Mouse (Mus musculus) lung, postnatal 0 days (tissue): Measurements from ENCODE around the gene Rarg. TPM values are rescaled to one million over a fixed set of nuclear protein-coding genes. Genes with fewer than 3 reads are reported as not detected.

Source experiments
- ATAC-seq: fragments of 200-750 bp; cut with Nextera tagmentation; 2 replicates; pipeline ENCODE4 v1.8.0; 2017; ENCODE audit warnings: moderate library complexity
- DNase-seq: peaks from one replicate; pipeline ENCODE4 v3.0.0-alpha.2; 2016; ENCODE audit warnings: low spot score
- H3K27ac ChIP-seq: fragments of 300-500 bp; sonication (generic); 2 replicates; pipeline ENCODE4 v1.5.1; 2014; ENCODE audit warnings: antibody characterized with exemption, mild to moderate bottlenecking, low read length, mixed read lengths
- H3K27me3 ChIP-seq: fragments of 300-500 bp; sonication (generic); replicated peaks from 2 replicates; pipeline ENCODE4 v1.6.1; 2014; ENCODE audit warnings: low read length, mixed read lengths; ENCODE audit not compliant: insufficient read depth
- H3K36me3 ChIP-seq: fragments of 300-500 bp; sonication (generic); 2 replicates; pipeline ENCODE4 v1.6.1; 2014; ENCODE audit warnings: low read length, mixed read lengths; ENCODE audit not compliant: insufficient read depth
- H3K4me1 ChIP-seq: fragments of 300-500 bp; sonication (generic); 2 replicates; pipeline ENCODE4 v1.6.1; 2014; ENCODE audit warnings: antibody characterized with exemption, low read depth, low read length, mixed read lengths; ENCODE audit not compliant: insufficient read depth
- H3K4me2 ChIP-seq: fragments of 300-500 bp; sonication (generic); replicated peaks from 2 replicates; pipeline ENCODE4 v1.6.1; 2014; ENCODE audit warnings: low read depth, mild to moderate bottlenecking, low read length, moderate library complexity, mixed read lengths
- H3K4me3 ChIP-seq: fragments of 300-500 bp; sonication (generic); 2 replicates; pipeline ENCODE4 v1.5.1; 2014; ENCODE audit warnings: low read depth, low read length
- H3K9ac ChIP-seq: fragments of 300-500 bp; sonication (generic); replicated peaks from 2 replicates; pipeline ENCODE4 v1.6.1; 2014; ENCODE audit warnings: low read depth, mild to moderate bottlenecking
- H3K9me3 ChIP-seq: fragments of 300-500 bp; sonication (generic); 2 replicates; pipeline ENCODE4 v1.6.1; 2016; ENCODE audit warnings: low read length, mixed read lengths
- CTCF ChIP-seq: IDR thresholded peaks from 2 replicates; pipeline ENCODE4 v1.5.1; 2016; ENCODE audit warnings: antibody characterized with exemption, mild to moderate bottlenecking
- EP300 ChIP-seq: IDR thresholded peaks from 2 replicates; pipeline ENCODE4 v1.6.1; 2016; ENCODE audit warnings: antibody characterized with exemption, mild to moderate bottlenecking, control low read depth
- WGBS: fragments of 180-500 bp; shearing (Covaris S2); extraction: QIAGEN DNeasy Blood & Tissue Kit; methylation state at CpG from one replicate; pipeline ENCODE4 v1.1.7; 2014; 5-methylcytosine and 5-hydroxymethylcytosine counted together
- polyA plus RNA-seq: library from polyadenylated mRNA; unstranded; fragments of >200 nt; fragmentation: Nextera tagmentation; extraction: Ambion mirVana; gene quantifications from 2 replicates; pipeline ENCODE4 v1.2.1, GENCODE M21; 2015

Gene Rarg
- polyA plus RNA-seq, 1 experiment from 2014 or later: 35.8 TPM

GRCm38 (mm10) chr15:102240607-102241006 lies 16.7 kb downstream of the Rarg start:
- Histone ChIP-seq H3K27ac (peak overlapping the region; percentile 27; the same call in 1 of the 2 replicates), H3K9ac (no peak overlapping the region), H3K4me3 (no peak overlapping the region), H3K36me3 (peaks cover 21% of the 10 kb centered on the region; the same call in 1 of the 2 replicates), H3K4me2 (no peak overlapping the region), H3K4me1 (peaks cover 33% of the 10 kb centered on the region), H3K27me3 (no peaks in the 10 kb centered on the region), H3K9me3 (no peaks in the 10 kb centered on the region)
- peak; percentile 67 for DNase-seq
- peak; percentile 91 for TF ChIP-seq EP300
- TF ChIP-seq CTCF: no peak
- peak; percentile 44 for ATAC-seq
- 52% methylated on average over 4 of the region's 4 CpGs for WGBS

GRCm38 (mm10) chr15:102239851-102240250 lies 17.5 kb downstream of the Rarg start:
- Histone ChIP-seq H3K4me3 (no peak overlapping the region), H3K36me3 (peaks cover 21% of the 10 kb centered on the region; the same call in 1 of the 2 replicates), H3K9me3 (no peaks in the 10 kb centered on the region), H3K4me1 (peaks cover 32% of the 10 kb centered on the region), H3K4me2 (no peak overlapping the region), H3K27me3 (no peaks in the 10 kb centered on the region), H3K27ac (0 out of 2 replicates have a peak overlapping the region, but pooled peaks have one; percentile 14), H3K9ac (no peak overlapping the region)
- no peak for ATAC-seq
- DNase-seq: no peak
- 73% methylated on average over 11 of the region's 11 CpGs for WGBS
- TF ChIP-seq CTCF (no peak), EP300 (no peak)

GRCm38 (mm10) chr15:102239260-102239590 lies 18.1 kb downstream of the Rarg start:
- TF ChIP-seq CTCF: peak; percentile 91
- no peak; the same call in 1 of the 2 replicates for TF ChIP-seq EP300
- Histone ChIP-seq H3K27me3 (no peaks in the 10 kb centered on the region), H3K27ac (0 out of 2 replicates have a peak overlapping the region, but pooled peaks have one; percentile 14), H3K9ac (no peak overlapping the region), H3K36me3 (peaks cover 21% of the 10 kb centered on the region; the same call in 1 of the 2 replicates), H3K9me3 (no peaks in the 10 kb centered on the region), H3K4me2 (no peak overlapping the region), H3K4me1 (peaks cover 29% of the 10 kb centered on the region), H3K4me3 (no peak overlapping the region)
- WGBS: 14% methylated on average over 9 of the region's 9 CpGs
- ATAC-seq (peak; percentile 25), DNase-seq (peak; percentile 82)

- peaks cover 26% of the 10 kb centered on the region for H3K4me1 ChIP-seq
- 87% methylated on average over 14 of the region's 14 CpGs for WGBS
- H3K4me2 ChIP-seq: no peak overlapping the region
- no peaks in the 10 kb centered on the region for H3K9me3 ChIP-seq
- H3K27me3 ChIP-seq: no peaks in the 10 kb centered on the region
- no peak overlapping the region for H3K9ac ChIP-seq
- TF ChIP-seq CTCF (no peak), EP300 (no peak)
- no peak overlapping the region for H3K27ac ChIP-seq
- DNase-seq: no peak
- peaks cover 21% of the 10 kb centered on the region; the same call in 1 of the 2 replicates for H3K36me3 ChIP-seq
- H3K4me3 ChIP-seq: no peak overlapping the region
- ATAC-seq: no peak
Measured at GRCm38 (mm10) chr15:102238543-102239259, 18.6 kb downstream of the Rarg start.

GRCm38 (mm10) chr15:102235371-102236027 lies 21.8 kb downstream of the Rarg start:
- H3K36me3 ChIP-seq: peaks cover 21% of the 10 kb centered on the region; the same call in 1 of the 2 replicates
- ATAC-seq: peak; percentile 84
- 18% methylated on average over 19 of the region's 21 CpGs for WGBS

GRCm38 (mm10) chr15:102233896-102234295 lies 23.4 kb downstream of the Rarg start:
- Histone ChIP-seq H3K36me3 (peaks cover 12% of the 10 kb centered on the region; the same call in 1 of the 2 replicates), H3K9me3 (no peaks in the 10 kb centered on the region), H3K4me1 (peaks cover 5% of the 10 kb centered on the region; the same call in 1 of the 2 replicates), H3K27me3 (no peaks in the 10 kb centered on the region), H3K4me2 (no peak overlapping the region), H3K4me3 (no peak overlapping the region), H3K27ac (no peak overlapping the region), H3K9ac (no peak overlapping the region)
- TF ChIP-seq CTCF: no peak
- no peak for TF ChIP-seq EP300
- no peak for ATAC-seq
- WGBS: 20% methylated on average over 2 of the region's 2 CpGs
- DNase-seq: no peak

More at GRCm38 (mm10) chr15:102235371-102236027, 21.8 kb downstream of the Rarg start:
- Histone ChIP-seq H3K4me2 (peak overlapping the region; percentile 35), H3K4me3 (no peak overlapping the region), H3K9me3 (no peaks in the 10 kb centered on the region), H3K27me3 (no peaks in the 10 kb centered on the region), H3K27ac (peak overlapping the region; percentile 82), H3K4me1 (peaks cover 9% of the 10 kb centered on the region), H3K9ac (peak overlapping the region; percentile 23; the same call in 1 of the 2 replicates)
- TF ChIP-seq CTCF (peak; percentile 24), EP300 (no peak)
- DNase-seq: peak; percentile 79
